Mouse (Mus musculus) skeletal muscle tissue, adult 2 months (tissue): Measurements from ENCODE around the gene Metrn.
A peak's percentile ranks its signal among the peaks of the same experiment; 100 is the strongest.
"Not testable (repeated sequence)": the region's sequence is repeated elsewhere in the genome, so short reads cannot be mapped to it uniquely, and the experiment has no call there.

Source experiments
- DNase-seq: peaks from one replicate; pipeline ENCODE4 v3.0.0-alpha.2; 2012; ENCODE audit warnings: low read depth, low spot score

Metrn gene

DNA sequence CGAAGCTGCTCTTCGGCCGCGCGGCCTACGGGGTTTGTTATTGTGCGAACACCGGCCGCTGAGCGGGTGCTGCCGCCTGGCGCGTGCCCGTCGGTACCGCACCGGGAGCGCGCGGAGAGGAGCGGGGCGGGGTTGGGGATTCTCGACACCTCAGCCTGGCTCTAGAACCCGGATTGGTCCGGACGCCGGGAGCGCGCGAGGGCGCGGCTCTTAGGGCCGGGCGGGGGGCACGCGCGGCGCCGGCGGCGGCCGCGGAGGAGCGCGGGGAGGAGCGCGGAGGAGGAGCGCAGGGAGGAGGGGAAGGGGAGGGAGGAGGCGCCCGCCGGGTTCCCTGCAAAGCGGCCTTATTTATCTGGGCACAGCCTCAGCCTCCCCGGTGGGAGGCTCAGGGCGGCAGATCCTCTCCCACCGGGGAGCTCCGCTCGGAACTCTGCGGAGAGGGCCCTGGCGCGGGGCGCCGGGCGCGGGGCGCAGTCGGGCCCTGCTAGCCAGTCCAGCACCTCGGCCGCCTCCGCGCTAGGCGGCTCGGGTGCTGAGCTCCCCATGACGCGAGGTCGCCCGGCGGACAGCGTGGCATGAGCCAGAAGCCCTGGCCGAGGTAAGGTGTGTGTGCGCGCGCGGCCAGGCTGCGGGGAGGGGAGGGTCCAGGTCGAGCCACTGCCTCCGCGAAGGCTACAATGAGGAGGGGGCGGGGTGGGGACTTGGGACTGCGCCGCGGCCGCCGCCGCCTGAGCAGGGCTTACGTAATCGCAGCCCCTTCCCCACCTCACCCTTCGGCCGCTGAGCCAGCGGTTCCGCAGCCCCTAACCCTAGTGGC lies 12.1 kb upstream of the Metrn start, which contains the start of gene Fbxl16:
Gene Fbxl16, plus strand, starts transcription at position 297 of the 817 bp plus-strand sequence.
- DNase-seq: no peak

DNA sequence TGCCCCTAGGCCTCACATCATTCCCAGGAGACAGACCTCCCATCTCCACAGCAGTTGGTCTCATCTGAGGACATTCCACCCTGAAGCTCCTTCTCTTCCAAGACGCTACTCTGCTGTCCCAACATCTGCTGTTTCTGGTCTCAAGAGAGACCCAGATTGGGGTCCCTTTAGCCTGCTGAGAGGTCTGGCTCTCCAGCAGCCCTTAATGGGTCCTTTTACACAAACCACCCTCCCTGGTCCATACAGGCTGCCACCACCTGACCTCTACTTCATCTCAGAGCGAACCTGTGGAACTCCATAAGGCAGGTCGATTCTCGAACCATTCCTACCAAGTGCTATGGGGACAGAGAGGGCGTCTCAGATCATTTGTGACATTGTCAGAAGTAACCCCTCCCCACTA lies 11.1 kb upstream of the Metrn start:
- no peak for DNase-seq

DNA sequence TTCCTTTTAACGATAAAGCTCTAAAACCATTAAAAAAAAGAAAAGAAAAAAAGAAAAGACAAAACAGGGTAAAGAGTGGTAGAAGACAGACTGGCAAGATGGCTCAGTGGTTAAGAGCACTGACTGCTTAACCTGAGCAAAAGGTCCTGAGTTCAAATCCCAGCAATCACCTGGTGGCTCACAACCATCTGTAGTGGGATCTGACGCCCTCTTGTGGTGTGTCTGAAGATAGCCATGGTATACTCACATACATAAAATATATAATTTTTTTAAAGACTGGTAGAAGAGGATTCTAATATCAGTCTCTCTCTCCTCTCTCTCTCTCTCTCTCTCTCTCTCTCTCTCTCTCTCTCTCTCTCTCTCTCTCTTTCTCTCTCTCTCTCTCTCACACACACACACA lies 10.5 kb upstream of the Metrn start:
- not testable (repeated sequence) for DNase-seq

DNA sequence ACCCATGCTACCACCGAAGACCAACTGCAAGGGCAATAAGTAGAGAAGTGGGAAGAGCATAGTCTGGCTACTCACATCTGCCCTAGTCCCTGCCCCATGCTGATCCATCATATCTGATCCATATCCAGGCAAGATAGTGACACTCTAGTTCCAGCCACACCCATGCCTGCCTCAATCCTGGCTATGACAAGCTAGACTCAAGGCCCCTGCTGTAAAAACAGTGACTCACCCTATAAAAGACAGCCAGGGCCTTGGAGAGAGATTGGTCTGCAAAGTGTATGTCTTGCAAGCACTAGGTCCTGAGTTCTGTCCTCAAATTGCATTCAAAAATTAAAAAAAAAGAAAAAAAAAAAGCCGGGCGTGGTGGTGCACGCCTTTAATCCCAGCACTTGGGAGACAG lies 9.6 kb upstream of the Metrn start:
- no peak for DNase-seq

DNA sequence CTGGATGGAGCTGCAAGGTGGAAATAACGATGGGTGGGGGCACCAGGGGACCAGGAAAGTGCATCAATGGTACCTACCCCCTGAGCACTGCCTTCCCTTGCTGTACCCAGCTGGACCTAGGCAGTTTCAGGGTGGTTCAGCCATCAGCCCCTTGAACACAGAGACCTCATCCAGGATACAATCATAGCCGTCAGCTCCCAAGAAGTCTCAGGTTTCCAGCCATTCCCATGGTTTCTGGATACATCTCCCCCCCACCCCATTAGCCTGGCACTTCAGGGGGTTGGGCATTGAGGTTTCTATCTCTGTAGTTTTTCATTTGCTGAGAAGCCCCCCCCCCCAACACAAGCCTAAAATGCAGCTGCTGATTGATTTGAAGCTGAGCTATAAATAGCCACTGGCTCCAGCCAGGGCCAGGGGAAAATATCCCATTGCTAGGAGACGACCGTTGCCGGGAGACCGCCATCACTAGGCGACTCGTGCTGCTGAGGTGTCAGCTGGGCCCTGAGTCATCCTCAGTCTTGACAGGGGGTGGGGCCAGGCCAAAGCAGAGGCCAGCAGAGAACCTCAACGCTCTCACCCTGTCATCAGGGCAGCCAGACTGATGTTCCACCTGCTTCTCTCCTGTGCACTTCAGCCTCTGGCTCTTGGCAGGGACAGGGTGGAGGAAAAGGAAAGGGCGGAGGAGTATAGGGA lies 6.0 kb upstream of the Metrn start:
- DNase-seq: peak; percentile 48

DNA sequence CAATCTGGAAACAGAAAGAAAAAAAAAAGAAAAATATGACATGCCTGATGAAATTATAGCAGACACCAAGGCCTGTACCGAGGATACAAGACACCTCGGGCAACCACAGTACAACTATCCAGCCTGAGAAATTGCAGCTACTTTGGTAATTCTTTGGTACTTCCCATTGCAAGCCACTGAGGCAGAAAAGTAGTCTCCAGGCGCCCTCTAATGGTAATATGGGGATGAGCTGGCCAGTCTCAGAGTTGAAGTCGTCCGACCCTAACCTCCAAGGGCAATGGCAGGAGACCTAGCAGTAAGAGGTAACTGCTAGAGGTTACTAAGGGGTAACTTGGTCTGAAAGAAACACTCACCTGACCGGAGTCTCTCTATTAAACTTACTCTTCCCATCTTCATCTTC lies 4.1 kb upstream of the Metrn start:
- no peak for DNase-seq

DNA sequence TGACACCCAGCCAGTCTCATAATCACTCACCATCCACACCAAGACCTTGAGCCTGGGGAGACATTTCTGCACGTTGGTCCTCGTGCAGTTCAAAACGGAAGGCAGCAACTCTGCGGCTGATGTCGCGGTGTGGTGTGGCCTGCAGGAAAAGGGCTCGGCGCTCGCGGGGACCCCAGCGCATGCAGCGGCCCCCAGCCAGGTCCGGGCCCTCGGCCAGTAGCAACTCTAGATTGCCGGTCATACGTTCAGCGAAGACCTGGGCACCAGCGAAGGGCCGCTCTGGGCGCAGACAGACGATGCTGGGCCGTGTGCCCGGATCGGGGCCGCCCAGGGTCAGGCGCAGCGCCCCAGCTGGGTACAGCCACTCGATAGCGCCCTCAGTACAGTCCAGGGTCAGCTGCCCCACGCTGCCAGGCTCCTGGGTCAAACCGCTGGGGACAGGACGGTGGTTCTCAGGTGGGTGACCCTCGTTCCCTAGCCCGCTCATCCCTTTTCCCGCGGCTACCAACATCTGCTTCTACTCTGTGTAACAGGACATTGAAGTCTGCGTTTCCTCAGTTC lies 645 bp downstream of the Metrn start:
- DNase-seq: peak; percentile 62

DNA sequence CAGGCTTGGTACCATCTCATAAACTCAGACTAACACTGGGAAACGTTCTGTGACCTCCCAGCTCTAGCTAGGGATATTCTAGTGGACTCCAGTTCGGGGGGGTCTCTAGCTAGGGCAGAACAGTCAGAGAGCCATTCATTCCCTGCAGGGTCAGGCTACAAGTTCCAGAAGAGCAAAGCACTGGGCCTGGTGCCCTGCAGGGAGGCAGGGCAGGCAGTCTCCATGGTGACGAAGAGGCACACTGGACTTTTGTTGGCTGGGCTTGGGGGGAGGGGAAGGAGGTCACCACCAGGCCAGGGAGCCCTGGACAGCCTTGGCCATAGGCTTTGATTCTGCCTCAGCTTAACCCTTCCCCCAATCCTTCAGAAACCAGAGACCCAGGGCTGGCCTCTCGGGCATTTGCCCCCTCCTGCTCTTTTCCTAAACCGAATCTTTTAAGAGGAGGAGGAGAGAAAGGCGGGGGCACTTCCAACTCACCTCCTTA lies 1.3 kb downstream of the Metrn start, which contains the start of gene AC134908.4:
Gene AC134908.4, minus strand, starts transcription at position 51 of the 484 bp plus-strand sequence.
- no peak for DNase-seq

DNA sequence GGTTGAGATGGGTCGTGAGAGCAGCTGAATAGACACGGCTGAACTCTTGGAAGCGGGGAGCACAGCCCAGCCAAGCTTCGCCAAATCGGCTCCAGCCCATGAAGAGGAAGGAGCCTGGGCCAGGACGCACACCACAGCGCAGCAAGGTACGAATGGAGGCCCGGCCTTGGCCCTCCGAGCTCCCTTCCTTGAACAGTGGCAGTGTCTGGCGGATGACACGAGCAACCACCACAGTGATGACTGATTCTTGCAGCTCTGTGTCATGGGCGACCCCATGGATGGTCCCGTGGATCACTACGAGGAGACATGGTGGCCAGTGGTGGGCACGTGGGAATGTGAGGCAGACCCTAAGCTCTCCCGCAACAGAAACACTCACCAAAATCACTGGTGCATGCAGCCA lies 1.9 kb downstream of the Metrn start:
- DNase-seq: no peak

DNA sequence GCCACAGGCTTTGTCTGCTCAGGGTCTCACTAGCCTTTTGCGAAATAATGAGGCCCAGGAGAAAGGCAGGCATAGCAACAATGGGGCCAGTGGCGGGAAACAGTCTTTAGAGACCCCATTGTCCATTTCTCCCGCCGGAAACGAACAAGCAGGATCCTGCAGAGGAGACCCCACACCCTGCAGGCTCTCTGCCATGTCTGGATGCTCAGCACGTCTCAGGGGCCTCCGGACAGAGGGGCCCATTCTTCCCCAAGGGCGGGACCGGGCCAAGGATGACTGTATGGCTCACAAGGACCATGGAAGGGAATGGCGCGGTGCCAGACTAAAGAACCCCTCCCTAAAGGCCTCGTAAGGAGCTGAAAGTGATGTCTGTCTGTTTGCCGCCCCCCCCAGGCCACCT lies 2.7 kb downstream of the Metrn start:
- DNase-seq: no peak

DNA sequence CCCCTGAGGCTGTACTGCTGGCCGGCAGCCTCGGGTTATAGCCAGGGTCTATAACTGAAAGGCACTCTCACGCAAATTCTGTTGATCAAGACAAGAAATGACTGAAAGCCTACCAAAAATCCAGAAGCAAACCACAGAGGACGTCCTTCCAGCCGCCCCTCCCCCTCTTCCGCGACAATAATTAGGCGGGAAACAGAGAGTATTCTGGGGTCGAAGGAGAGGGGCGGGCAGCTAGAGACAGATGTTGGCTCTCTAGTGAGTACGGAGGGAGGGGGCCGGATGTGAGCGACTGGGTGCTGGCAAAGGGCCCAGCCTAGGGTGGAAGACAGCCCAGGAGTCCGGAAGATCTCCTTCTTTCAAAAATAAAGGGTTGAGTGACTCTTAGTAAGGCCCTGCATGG lies 4.3 kb downstream of the Metrn start, which contains the start of gene Fam173a:
Gene Fam173a, minus strand, starts transcription at position 287 of the 400 bp plus-strand sequence.
- peak; percentile 66 for DNase-seq

DNA sequence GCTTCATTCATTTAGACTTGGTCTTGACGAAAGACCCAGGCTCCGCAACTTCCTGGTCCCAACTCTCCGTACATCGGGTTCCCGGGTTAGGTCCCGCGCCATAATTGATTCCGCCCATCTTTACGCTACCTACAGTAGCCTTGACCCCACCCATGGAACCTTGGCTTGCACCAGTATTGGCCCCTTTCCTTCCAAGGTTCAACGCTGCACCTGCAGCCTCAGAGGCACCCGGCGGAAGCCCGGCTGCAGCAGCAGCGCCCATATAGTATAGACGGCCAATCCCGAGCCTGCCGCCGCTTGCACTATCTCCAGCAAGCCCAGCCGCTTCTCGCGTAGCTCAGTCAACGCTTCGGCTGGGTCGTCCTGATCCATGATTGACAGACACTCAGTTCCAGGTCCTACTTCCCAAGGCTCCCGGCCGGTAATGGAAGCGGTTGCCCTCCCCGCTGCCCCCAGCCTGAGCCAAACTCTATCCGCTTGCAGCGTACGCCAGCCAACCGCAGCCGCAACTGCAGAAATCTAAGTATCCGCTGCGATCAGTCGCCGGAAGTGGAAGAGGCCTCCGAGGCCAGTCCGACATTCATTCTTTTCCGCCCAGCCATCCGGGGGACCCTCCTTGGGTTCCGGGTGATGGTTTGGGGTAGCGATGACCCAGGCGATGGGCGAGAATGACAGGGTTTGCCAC lies 5.0 kb downstream of the Metrn start:
- DNase-seq: peak; percentile 60

DNA sequence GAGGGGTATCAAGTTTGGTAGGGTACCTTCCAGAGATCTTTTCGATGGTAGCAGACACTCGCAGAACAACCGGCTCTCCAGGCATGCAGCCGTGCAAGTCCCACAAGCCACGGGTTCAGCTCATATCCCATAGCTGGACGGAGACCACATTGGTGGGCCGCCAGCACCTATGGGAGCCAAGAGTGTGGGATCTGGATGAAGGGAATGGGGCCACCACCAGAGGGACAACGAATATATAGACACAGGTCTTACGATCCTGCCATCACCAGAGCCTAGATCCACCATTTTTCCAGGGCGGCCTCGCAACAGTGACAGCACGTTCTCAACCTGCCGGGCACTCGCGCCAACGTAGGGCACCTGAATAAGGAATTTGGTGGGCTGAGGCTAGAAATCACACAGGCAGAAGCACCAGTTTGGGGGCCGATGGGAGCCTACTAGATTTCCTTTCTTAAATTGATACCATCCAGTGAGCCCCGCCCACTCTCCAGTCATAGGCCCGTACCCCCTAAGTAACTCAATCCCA lies 5.6 kb downstream of the Metrn start:
- no peak for DNase-seq

DNA sequence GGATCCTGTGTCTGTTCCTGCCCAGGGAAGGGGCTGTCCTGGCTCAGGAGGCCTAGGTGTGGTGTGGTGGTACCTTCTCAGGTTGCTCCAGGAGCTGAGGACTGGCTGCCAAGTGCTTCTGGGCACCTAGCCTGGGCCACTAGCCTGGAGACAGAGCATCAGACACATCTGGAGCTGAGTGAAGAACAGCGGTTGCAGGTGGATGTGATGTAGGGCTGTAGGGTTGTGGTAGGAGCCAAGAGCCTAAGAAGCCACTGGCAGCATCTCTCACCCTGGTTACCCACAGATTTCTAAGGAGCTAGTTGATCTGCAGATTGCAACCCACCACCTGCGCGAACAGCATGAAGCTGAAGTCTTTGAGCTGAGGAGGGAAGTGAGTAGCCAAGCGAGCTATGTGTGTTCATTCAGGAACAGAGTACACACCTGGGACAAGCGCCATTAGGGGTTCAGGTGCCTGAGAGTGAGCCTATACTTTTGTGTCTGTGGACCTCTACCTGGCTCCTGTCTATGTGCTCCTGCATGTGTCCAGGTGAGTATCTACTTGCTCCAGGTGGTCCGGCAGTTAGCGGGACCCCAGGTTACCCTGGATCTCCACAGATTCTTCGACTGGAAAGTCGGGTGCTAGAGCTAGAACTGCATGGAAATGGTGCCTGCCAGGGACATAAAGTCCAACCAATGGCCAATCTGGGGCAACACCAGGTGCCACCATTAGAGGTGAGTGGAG lies 10.0 kb downstream of the Metrn start:
- no peak for DNase-seq

DNA sequence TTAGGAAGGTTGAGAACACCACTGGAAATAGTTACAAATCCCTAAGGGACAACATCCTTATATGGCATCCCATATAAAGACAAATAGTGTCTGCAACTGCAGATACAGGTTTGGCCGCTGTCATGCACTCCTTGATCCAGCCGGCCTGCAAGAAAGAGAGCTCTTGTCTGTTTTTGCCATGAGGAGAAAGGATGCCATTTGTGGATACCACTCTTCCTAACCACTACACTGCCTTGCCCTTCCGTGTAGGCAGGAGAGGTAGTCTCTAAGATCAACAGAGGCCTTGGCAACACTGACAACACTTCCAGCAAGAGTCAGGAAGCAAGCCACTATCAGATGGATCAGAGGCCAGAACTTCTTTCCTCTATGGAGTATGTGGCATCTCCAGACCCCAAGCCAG lies 10.7 kb downstream of the Metrn start, which contains the start of gene Ccdc78:
Gene Ccdc78, plus strand, starts transcription at position 301 of the 400 bp plus-strand sequence.
- no peak for DNase-seq

DNA sequence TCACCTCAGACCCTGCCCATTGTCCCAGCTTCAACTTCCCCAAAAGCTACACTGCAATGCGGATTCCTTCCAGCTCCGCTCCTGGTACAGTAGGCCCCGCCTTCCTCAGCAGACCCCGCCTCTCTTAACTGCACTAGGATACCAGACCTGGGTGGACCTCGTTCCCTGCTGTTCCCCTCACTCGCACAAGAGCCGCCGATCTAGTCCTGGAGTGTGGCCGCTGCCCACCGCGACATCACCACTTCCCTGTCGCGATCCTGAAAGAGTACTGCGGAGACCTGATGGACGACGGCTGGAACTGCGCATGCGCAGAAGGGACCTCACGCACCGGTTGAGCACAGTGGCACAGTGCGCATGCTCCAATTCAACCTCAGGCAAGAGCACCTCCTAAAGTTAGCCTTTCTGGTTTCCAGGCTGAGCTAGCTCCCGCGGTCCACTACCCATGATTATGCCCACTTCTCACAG lies 11.6 kb downstream of the Metrn start, which contains the start of gene Haghl:
Gene Haghl, minus strand, starts transcription at position 393 of the 465 bp plus-strand sequence.
- DNase-seq: peak; percentile 96

DNA sequence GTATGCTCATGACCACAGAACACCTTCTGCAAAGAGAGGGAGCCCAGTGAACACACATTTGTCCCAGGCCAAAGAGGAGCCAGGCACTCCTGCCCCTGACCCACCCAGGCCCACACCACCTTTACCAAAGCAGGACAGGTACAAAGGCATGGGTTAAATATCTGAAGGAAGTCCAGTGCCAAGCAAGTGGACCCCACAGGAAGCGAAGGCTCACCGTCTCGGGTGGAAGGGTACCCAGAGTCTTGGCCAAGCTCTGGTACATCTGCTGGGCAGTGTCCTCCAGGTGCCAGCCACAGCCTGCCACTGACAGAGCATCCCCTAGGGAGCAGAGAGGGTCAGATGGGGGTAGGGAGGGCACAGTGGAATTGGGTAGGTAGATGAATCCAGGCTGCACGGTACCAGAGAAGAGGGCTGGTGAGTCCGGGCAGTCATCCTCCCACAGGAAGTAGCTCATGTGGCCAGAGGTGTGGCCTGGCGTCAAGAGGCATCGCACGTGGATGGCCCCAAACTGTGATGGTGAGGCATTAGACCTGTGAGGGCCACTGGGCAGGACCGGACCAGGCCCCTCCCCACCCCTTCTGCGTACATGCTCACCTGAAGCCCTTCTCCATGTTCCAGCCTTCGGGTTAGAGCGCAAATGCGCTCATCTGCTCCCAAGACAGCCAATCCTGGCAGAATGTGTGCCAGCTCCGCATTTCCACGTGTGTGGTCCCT lies 12.9 kb downstream of the Metrn start:
- no peak for DNase-seq

DNA sequence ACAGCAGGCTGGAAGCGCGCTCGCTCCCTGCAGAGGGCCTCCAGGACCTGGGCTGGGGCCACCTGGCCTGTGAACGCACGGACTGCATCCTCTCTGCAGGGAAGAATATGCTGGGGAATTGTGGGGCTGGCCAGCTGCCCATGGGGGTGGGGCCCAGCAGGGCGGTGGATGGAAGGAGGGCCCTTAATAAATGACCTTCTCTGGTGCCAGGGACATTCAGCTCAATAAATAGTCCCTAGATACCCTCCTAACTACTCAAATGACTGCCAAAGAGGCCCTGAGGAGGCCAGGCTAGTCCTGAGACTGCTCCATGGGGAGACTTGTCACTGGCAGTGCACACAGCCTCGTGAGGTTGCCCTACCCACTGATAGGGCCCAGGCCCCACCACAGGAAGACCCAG lies 13.8 kb downstream of the Metrn start:
- DNase-seq: no peak

DNA sequence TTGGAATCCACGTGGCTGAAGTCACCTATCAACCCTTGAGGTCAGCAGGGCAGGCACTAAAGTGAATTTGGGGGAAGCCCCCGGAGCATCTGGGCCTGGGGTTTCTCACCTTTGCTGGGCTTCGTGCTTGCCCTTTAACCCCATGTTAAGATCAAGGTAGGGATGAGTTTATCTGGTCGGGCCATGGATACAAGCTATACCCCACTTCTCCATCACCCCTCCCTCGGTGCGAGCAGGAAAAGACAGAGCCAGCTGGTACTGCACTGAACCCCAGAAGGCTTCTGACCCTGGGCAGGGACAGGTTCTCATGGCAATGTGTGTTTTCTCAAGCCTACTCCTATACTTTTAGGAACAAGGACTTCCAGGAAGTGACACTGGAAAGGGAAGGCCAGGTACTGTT lies 15.6 kb downstream of the Metrn start:
- DNase-seq: no peak

DNA sequence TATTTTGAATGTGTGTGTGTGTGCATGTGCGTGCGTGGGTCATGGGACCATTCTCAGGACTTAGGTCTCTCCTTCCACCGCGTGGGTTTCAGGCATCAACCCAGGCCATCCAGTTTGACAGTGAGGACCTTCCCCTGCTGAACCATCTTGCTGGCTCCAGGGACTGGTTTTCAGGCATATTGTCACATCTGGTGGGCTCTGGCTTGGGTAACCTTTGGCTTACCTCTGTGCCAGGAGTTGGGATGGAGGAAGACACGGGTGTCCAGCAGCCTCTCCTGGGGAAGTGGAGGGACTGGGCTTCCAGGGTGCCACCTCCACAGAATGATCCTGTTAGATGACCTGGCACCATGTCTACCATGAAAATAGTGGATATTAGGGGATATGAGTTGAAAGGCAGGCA lies 19.0 kb downstream of the Metrn start:
- DNase-seq: no peak
